Mouse (Mus musculus) megakaryocyte, embryonic 14.5 days (primary cell): Measurements from ENCODE around the gene Kif12. TPM values are rescaled to one million over a fixed set of nuclear protein-coding genes. Genes with fewer than 3 reads are reported as not detected.
A peak's percentile ranks its signal among the peaks of the same experiment; 100 is the strongest.

Experiments
- H3K27me3 ChIP-seq: replicated peaks from 2 replicates; pipeline ENCODE3; 2012; ENCODE audit warnings: inconsistent platforms
- H3K36me3 ChIP-seq: replicated peaks from 2 replicates; pipeline ENCODE3; 2012; ENCODE audit warnings: low read length, inconsistent platforms, mixed read lengths
- H3K4me1 ChIP-seq: 2 replicates; pipeline ENCODE4 v1.6.1; 2012; ENCODE audit warnings: inconsistent platforms
- H3K4me3 ChIP-seq: replicated peaks from 2 replicates; pipeline ENCODE3; 2012; ENCODE audit warnings: moderate library complexity, mild to moderate bottlenecking, inconsistent platforms
- H3K9me3 ChIP-seq: 2 replicates; pipeline ENCODE4 v1.6.1; 2012; ENCODE audit warnings: inconsistent platforms
- FLI1 ChIP-seq: IDR thresholded peaks from 2 replicates; pipeline ENCODE4 v1.6.1; 2012; ENCODE audit warnings: low read length, inconsistent platforms, mixed read lengths
- GATA1 ChIP-seq: IDR thresholded peaks from 3 replicates; pipeline ENCODE4 v1.6.1; 2012; ENCODE audit warnings: mixed read lengths, low read length, inconsistent platforms, borderline replicate concordance
- polyA plus RNA-seq: library from polyadenylated mRNA; stranded (reverse); fragments of >175 nt; gene quantifications from 2 replicates; pipeline ENCODE4 v1.2.3, GENCODE M21; 2012; ENCODE audit warnings: low replicate concordance; ENCODE audit not compliant: insufficient read depth

Kif12 gene
- not detected in 2 replicates for polyA plus RNA-seq

- Histone ChIP-seq H3K27me3 (peaks cover 22% of the 10 kb centered on the region), H3K4me1 (no peaks in the 10 kb centered on the region), H3K9me3 (peaks cover 7% of the 10 kb centered on the region), H3K36me3 (no peaks in the 10 kb centered on the region), H3K4me3 (no peak within 1 kb of the TSS)
- TF ChIP-seq GATA1 (no peak), FLI1 (no peak)
Observed at GRCm38 (mm10) chr4:63171969-63172685, at the start of gene Kif12. TSS of gene Kif12 (minus strand) at chr4:63172131.

GRCm38 (mm10) chr4:63221096-63221958, 49.4 kb upstream of the Kif12 start:
- H3K27me3 ChIP-seq = peaks cover 67% of the 10 kb centered on the region
- TF ChIP-seq FLI1 (no peak), GATA1 (no peak)
- H3K9me3 ChIP-seq = no peaks in the 10 kb centered on the region
- no peak overlapping the region for H3K4me3 ChIP-seq
- H3K36me3 ChIP-seq = no peaks in the 10 kb centered on the region
- no peaks in the 10 kb centered on the region; the same call in 1 of the 2 replicates for H3K4me1 ChIP-seq

GRCm38 (mm10) chr4:63219635-63220034, 47.7 kb upstream of the Kif12 start:
- TF ChIP-seq GATA1 = no peak
- no peak for TF ChIP-seq FLI1
- H3K9me3 ChIP-seq = no peaks in the 10 kb centered on the region
- peaks cover 16% of the 10 kb centered on the region for H3K4me1 ChIP-seq
- no peaks in the 10 kb centered on the region for H3K36me3 ChIP-seq
- no peak overlapping the region for H3K4me3 ChIP-seq
- H3K27me3 ChIP-seq = peaks cover 79% of the 10 kb centered on the region

- TF ChIP-seq GATA1 (no peak), FLI1 (no peak)
- Histone ChIP-seq H3K27me3 (peaks cover 79% of the 10 kb centered on the region), H3K4me1 (peaks cover 22% of the 10 kb centered on the region), H3K36me3 (no peaks in the 10 kb centered on the region), H3K9me3 (no peaks in the 10 kb centered on the region), H3K4me3 (no peak overlapping the region)
Observed at GRCm38 (mm10) chr4:63219059-63219458, 47.1 kb upstream of the Kif12 start.

GRCm38 (mm10) chr4:63217513-63217912, 45.6 kb upstream of the Kif12 start:
- Histone ChIP-seq H3K4me1 (peaks cover 23% of the 10 kb centered on the region), H3K36me3 (no peaks in the 10 kb centered on the region), H3K27me3 (peaks cover 87% of the 10 kb centered on the region), H3K4me3 (no peak overlapping the region), H3K9me3 (no peaks in the 10 kb centered on the region)
- TF ChIP-seq GATA1 (no peak), FLI1 (no peak)

- TF ChIP-seq GATA1 = no peak
- no peak for TF ChIP-seq FLI1
- no peak overlapping the region for H3K4me3 ChIP-seq
- peaks cover 23% of the 10 kb centered on the region for H3K4me1 ChIP-seq
- H3K9me3 ChIP-seq = no peaks in the 10 kb centered on the region
- H3K27me3 ChIP-seq = peaks cover 91% of the 10 kb centered on the region
- H3K36me3 ChIP-seq = no peaks in the 10 kb centered on the region
Observed at GRCm38 (mm10) chr4:63216566-63216965, 44.6 kb upstream of the Kif12 start.

GRCm38 (mm10) chr4:63215993-63216531, 44.1 kb upstream of the Kif12 start:
- Histone ChIP-seq H3K9me3 (no peaks in the 10 kb centered on the region), H3K4me3 (peak overlapping the region; percentile 85), H3K36me3 (no peaks in the 10 kb centered on the region), H3K27me3 (peaks cover 92% of the 10 kb centered on the region), H3K4me1 (peaks cover 23% of the 10 kb centered on the region)
- TF ChIP-seq FLI1 (no peak), GATA1 (no peak)

GRCm38 (mm10) chr4:63215185-63215992, 43.5 kb upstream of the Kif12 start:
- no peaks in the 10 kb centered on the region for H3K9me3 ChIP-seq
- no peaks in the 10 kb centered on the region for H3K36me3 ChIP-seq
- H3K4me1 ChIP-seq = peaks cover 23% of the 10 kb centered on the region
- peaks cover 92% of the 10 kb centered on the region for H3K27me3 ChIP-seq
- peak overlapping the region; percentile 85 for H3K4me3 ChIP-seq
- TF ChIP-seq GATA1 (no peak), FLI1 (no peak)
